Mouse (Mus musculus) brain, embryonic 14.5 days (tissue): ENCODE measurements around the gene Sag.

Experiments
- CTCF ChIP-seq: fragments of 200-500 bp; IDR thresholded peaks from 2 replicates; pipeline ENCODE4 v1.5.1; 2012; ENCODE audit warnings: inconsistent platforms, mild to moderate bottlenecking, moderate library complexity, borderline replicate concordance; ENCODE audit not compliant: insufficient read depth, insufficient read length; ENCODE audit errors: extremely low read depth
- POLR2A ChIP-seq: fragments of 200-500 bp; IDR thresholded peaks from 2 replicates; pipeline ENCODE4 v1.6.1; 2012; ENCODE audit warnings: mild to moderate bottlenecking, inconsistent platforms, borderline replicate concordance; ENCODE audit not compliant: poor library complexity, insufficient read depth, insufficient read length, severe bottlenecking; ENCODE audit errors: extremely low read depth

GRCm38 (mm10) chr1:87891634-87892033 lies 88.2 kb downstream of the Sag start:
- TF ChIP-seq POLR2A = no peak
- TF ChIP-seq CTCF = no peak
